Mouse (Mus musculus): Measurements from ENCODE around the gene Sarnp.
"Not testable (repeated sequence)": the region's sequence is repeated elsewhere in the genome, so short reads cannot be mapped to it uniquely, and the experiment has no call there.

The Sarnp gene

DNA sequence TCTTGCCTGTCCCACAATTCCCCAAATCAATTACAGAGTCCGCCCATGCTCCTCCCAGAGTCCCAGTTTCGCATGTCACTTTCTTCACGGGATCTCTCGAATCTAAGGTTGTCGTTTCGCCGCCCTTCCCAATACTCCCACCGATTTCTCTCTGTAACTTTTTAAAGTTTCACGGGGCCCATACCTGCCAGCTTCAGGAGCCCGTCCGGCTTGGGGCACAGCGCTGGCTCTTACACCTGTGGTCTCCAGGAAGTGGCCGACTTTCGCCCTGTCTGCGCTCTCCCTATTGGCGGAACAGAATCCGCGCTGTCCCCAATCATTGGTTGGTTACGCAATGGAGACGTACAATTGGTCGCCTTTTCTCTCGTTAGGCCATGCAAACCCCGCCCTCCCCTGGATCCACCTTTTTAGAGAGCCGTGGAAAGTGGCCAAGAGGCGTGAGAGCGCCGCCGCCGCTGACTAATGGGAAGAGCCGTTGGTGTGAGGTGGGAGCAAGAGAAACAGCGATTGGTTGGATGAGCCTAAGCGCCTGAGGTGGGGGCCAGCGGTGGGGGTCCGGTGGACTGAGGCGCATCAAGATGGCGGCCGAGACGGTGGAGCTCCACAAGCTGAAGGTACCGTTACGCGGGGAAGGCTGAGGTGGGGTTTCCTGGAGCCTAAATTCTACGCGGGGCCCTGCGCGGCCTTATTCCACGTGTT is 4.4 kb downstream of the Sarnp start, which contains the start of gene Ormdl2:
Gene Ormdl2, minus strand, starts transcription at position 288 of the 699 bp plus-strand sequence.
- peak; percentile 100 for DNase-seq (ENCODE audit: low read depth)

- no peak for DNase-seq (ENCODE audit: low read depth)
These were observed 5.0 kb downstream of the Sarnp start for GRCm38 (mm10) chr10:128822135-128822534.

DNA sequence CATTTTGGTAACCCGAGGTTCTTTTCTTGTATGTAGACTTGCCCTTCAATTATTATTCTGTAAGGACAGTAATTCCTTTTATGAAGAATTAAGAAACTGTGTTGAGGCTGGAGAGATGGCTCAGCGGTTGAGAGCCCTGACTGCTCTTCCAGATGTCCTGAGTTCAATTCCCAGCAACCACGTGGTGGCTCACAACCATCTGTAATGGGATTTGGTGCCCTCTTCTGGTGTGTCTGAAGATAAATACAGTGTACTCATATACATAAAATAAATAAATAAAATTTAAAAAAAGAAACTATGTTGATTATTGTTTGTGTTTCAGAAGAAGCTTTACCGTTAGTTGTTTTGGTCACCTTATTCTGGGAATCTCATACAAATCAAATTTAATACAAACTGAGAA is 6.0 kb downstream of the Sarnp start:
- not testable (repeated sequence) for DNase-seq (ENCODE audit: low read depth)

GRCm38 (mm10) chr10:128823821-128824220 is 6.7 kb downstream of the Sarnp start:
- no peak for DNase-seq (ENCODE audit: low read depth)

- DNase-seq (ENCODE audit: low read depth) = no peak
These were observed 20.3 kb downstream of the Sarnp start for GRCm38 (mm10) chr10:128837400-128837799.

DNA sequence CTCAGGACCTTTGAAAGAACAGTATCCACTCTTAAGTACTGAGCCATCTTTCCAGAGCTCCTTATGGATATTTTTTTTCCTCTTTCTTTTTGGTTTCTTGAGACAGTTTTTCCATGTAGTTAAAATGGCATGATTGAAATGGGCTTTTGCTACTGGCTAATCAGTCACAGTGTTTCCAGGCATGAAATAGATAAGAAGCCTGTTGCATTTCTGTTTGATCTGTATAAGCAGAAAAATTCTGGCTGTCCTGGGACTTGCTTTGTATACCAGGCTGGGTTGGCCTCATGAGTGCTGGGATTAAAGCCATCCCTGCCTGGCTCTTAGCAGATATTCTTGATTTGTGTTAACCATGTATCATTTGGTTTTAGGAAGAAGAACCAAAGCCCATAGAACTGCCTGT is 22.3 kb downstream of the Sarnp start:
- DNase-seq (ENCODE audit: low read depth) = no peak

- DNase-seq (ENCODE audit: low read depth) = no peak
These were observed 23.5 kb downstream of the Sarnp start for GRCm38 (mm10) chr10:128840612-128841011.

- no peak for DNase-seq (ENCODE audit: low read depth)
These were observed 26.1 kb downstream of the Sarnp start for GRCm38 (mm10) chr10:128843260-128843659.

- DNase-seq (ENCODE audit: low read depth) = no peak
These were observed 28.4 kb downstream of the Sarnp start for GRCm38 (mm10) chr10:128845516-128845915.

GRCm38 (mm10) chr10:128846664-128847063 is 29.5 kb downstream of the Sarnp start:
- DNase-seq (ENCODE audit: low read depth) = no peak

GRCm38 (mm10) chr10:128848426-128848825 is 31.3 kb downstream of the Sarnp start:
- no peak for DNase-seq (ENCODE audit: low read depth)

GRCm38 (mm10) chr10:128850339-128850738 is 33.2 kb downstream of the Sarnp start:
- no peak for DNase-seq (ENCODE audit: low read depth)

DNA sequence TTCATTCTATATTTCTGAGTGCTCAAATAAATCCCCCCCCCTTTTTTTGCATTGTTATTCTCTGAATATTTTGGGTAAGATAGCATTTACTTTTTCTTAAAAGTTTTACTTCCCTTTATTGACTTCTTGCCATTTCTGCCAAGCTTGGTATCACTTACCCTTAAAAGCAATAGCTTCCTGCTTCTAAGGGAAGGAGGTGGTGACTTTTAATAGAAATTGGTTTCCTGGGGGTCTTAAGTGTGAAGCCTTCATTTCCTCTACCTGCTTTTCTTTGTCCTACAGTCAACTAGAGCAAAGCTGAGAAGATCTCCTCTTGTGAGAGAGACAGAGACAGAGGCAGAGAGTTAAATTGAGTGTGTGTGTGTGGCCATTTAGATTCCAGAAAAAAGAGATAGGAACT is 44.0 kb downstream of the Sarnp start:
- no peak for DNase-seq (ENCODE audit: low read depth)

DNA sequence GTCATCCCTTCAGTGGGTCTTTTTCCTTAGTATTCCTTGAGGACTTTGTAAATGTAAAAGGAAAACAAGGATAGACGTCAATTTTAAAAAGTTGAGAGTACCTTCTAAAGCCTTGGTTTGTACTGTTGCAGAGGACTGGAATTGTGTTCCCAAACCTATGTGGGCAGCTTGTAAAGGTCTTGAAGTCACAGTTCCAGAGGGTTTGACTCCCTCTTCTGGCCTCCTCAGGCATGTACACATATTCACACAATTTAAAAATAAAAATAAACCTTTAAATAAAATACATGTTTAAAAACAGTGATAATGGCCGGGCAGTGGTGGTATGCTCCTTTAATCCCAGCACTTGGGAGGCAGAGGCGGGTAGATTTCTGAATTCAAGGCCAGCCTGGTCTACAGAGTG is 48.9 kb downstream of the Sarnp start:
- no peak for DNase-seq (ENCODE audit: low read depth)

DNA sequence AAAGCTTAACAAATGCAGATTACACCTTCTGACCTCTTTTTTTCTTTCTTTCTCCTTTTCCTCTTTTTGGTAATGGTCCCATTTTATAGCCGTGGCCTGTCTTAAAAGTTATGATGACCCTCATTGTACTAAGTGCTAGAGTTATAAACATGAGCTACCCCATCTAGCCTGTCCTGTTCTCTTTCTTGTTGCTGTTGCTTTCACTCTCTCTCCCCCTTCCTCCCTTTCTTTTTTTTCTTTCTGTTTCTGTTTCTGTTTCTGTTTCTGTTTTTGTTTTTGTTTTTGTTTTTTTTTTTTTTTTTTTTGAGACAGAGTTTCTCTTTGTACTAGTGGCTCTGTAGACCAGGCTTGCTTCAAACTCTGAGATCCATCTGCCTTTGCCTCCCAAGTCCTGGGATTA is 49.4 kb downstream of the Sarnp start:
- no peak for DNase-seq (ENCODE audit: low read depth)

DNA sequence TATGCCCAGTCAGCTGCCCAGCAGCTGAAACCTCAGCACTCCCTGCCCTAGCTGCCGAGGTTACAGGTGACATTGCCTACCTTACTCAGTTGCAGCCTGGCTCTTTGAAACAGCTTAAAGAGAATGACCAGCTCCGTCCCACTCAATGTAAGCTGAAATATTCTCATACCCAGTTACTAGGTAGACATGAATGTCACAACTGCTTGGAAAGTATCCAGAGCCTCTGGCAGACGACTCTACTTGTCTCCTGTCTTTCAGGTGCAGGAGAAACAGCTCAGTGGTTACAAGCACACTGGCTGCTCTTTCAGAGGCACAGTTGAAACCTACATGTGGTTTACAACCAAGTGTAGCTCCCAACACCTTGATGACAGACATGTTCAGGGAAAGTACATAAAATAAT is 53.2 kb downstream of the Sarnp start:
- DNase-seq (ENCODE audit: low read depth) = no peak

DNA sequence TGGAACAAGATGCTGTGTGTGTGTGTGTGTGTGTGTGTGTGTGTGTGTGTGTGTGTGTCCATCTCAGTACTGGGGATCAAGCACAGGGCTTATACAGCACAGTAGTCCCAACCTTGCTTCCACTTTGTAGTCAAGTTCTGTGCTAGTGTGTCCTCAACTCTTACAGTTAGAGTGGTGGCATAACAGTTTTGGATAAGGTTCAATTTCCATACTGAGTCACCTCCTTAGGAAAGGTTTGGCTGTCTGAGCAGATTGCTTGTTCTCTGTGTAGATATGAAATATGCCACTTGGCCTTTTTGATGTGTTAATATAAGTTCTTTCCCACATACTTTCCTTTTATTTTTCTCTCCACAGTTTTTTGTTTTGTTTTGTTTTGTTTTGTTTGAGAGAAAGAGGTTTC is 61.2 kb downstream of the Sarnp start:
- no peak for DNase-seq (ENCODE audit: low read depth)

DNA sequence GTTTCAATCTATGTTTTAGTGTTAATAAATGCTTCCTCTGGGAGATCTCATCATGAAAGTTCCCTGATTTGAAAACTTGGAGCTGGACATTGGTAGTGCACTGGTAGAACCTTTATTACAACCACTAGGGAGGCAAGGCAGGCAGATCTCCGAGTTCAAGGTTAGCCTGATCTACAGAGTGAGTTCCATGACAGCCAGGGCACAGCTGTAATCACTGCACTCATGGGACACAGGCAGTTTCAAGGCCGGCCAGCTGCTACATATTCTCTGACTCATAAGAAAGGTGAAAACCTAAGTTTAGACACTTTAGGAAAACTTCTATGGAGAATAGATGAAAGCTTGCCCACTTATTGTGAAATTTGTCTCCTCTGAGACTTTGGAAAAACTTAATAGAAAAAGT is 61.7 kb downstream of the Sarnp start:
- no peak for DNase-seq (ENCODE audit: low read depth)

GRCm38 (mm10) chr10:128882067-128882466 is 64.9 kb downstream of the Sarnp start:
- no peak for DNase-seq (ENCODE audit: low read depth)

DNA sequence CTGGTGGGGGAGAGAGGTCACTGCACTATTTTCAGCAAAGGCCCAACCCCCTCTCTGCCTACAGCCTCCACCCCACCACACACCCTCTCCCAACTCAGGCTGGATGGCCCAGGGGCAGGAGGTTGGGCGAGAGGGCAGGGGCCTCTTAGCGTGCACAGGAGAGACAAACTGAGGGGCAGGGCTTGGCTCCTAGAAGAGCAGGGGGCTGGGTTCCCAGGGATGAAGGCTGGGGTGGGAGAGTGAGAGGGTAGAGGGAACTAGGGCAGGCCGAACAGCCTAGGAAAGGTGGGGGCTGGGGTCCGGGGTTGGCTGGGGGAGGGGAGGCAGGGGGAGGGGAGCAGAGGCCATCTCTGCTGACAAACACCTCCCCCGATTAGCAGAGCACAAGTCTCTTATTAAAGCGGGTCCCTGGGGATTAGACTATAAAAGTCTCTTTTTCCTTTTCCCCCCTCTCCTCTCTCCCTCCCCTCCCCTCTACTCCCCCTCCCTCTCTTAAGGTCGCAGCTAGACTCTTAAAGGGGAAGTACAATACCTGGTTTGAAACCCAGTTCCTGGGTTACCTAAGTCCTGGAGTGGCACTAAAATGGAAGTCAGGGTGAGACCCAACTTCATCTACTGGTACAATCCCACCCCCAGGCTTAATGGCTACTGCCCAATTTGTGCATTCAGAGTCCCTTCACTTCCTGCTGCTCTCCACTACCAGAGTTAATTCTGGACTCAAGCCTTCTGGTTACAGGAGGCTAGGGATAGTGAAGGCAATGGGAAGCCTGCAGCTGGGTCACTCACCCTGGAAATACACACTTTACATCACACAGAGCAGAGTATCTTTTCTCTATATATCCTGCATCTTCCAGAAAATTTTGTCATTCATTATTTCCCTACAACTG is 72.1 kb downstream of the Sarnp start:
- no peak for DNase-seq (ENCODE audit: low read depth)

DNA sequence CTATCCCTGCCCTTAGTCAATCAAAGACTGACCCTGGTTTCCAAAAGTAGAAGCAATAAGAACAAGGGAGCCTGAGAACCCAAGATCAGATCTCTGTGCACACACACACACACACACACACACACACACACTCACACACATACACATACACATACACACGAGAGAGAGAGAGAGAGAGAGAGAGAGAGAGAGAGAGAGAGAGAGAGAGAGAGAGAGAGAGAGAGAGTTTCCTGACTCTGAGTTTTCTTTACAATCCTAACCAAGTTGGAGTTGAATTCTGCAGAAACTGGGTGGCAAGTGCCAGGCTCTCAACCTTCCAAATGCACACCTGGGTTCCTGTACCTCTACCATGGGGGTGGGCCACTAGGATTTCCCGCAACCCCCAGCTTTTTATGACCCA is 72.7 kb downstream of the Sarnp start:
- DNase-seq (ENCODE audit: low read depth) = no peak

DNA sequence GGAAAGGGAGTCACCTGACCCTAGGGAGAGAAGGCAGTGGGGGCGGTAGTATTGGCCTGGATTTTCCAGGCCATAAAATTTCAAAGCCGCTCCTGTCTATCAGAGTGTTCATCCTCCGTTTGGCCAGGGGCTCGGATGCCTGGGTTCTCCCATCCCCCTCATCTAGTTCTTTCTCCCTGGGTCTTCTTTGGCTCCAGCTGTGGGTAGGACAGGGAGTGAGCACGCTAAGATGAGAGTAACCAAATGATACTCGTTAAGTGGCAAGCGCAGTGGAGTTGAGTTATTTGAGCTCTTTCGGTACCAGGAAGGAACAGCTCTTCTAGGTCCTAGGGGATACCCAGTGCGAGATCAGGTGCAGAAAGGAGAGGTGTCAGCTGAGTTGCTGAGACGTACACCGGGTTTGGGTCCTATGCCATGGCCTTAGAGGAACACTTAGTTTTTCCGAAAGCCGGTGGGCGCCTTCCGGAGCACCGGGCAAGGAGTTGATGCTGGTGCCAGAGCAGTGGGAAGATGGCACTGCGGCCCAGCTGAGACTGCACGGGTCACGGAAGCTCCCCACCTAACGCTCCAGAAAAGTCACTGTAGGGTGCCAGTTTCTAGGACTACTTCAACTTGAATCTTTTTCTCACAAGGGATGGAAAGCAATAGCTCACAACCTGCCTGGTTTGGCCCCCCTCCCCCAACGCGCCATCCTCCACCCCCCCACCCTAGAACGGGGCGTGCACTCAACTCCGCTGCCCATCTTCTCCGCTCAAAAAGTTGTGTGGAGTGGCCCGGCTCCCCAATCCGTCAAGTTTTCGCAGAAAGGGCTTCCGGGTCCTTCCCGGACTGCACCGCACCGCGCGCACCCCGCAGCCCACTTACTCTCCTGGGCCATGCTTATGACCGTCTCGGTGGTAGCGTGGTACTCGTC is 73.5 kb downstream of the Sarnp start:
- DNase-seq (ENCODE audit: low read depth) = no peak
